Mouse (Mus musculus) thymus, adult 2 months (tissue): ENCODE data around the gene Gorasp2.

ENCODE experiments used
- CTCF ChIP-seq: fragments of 200-500 bp; IDR thresholded peaks from 2 replicates; pipeline ENCODE4 v1.5.1; 2012; ENCODE audit warnings: mild to moderate bottlenecking, control low read depth, low read length, moderate library complexity, borderline replicate concordance; ENCODE audit not compliant: control insufficient read depth, poor library complexity, insufficient read depth; ENCODE audit errors: extremely low read depth
- POLR2A ChIP-seq: fragments of 200-500 bp; IDR thresholded peaks from 2 replicates; pipeline ENCODE4 v1.6.1; 2012; ENCODE audit warnings: mild to moderate bottlenecking, low read length, control low read depth, moderate library complexity; ENCODE audit not compliant: control insufficient read depth, poor library complexity, insufficient read depth; ENCODE audit errors: extremely low read depth

DNA sequence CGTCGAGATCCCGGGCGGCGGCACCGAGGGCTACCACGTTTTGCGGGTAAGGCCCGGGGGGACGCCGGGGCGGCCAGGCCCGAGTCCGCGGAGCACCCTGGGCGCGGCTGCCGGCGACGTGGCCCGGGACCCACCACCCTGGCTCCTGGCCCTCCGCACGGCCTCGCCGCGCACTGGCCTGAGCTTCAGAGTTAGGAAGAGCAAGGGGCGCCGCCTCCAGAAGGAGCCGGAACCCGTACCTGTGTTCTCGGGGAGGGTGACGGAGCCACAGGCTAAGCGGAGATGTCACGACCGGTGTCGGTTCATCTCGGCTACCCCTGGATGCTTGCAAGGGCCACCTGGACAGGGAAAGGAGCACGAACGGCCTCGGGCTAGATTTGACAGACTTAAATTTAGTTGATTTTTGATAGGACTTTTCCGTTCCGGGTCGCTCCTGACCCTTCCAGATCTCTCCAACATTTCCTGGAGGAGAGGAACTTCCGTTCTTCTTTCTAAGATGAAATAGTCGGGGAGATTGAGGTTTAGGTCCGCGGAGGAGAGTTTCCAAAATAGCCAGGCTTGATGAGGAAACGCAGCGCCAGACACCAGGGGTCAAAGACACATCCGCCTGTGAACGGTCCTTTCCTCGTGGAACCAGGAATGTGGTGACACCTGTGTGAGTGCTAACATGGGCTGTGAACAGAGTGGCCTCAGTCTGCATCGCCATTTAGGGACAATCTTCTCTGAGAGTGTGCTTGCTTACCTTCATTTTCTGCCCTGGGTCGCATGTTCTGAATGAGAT lies 529 bp downstream of the Gorasp2 start, which contains the start of gene Gm26558:
- no peak for TF ChIP-seq POLR2A
- TF ChIP-seq CTCF: no peak
